Mouse (Mus musculus): ENCODE data around the gene Syngr1.
"Not testable (repeated sequence)": the region's sequence is repeated elsewhere in the genome, so short reads cannot be mapped to it uniquely, and the experiment has no call there.

Gene Syngr1

GRCm38 (mm10) chr15:80121721-80122325 is 30.7 kb downstream of the Syngr1 start:
- no peak for DNase-seq

GRCm38 (mm10) chr15:80122431-80122830 is 31.3 kb downstream of the Syngr1 start:
- not testable (repeated sequence) for DNase-seq

GRCm38 (mm10) chr15:80124651-80125050 is 33.5 kb downstream of the Syngr1 start:
- DNase-seq = no peak

- no peak for DNase-seq
These were observed 36.1 kb downstream of the Syngr1 start for GRCm38 (mm10) chr15:80127191-80127590.

- no peak for DNase-seq
These were observed 38.8 kb downstream of the Syngr1 start for GRCm38 (mm10) chr15:80129982-80130381.

- DNase-seq = no peak
These were observed 39.6 kb downstream of the Syngr1 start for GRCm38 (mm10) chr15:80130689-80131088.

- DNase-seq = no peak
These were observed 40.3 kb downstream of the Syngr1 start for GRCm38 (mm10) chr15:80131421-80131820.

GRCm38 (mm10) chr15:80132452-80132851 is 41.3 kb downstream of the Syngr1 start:
- no peak for DNase-seq

GRCm38 (mm10) chr15:80132993-80133586 is 42.0 kb downstream of the Syngr1 start, which contains the start of gene Tab1:
TSS of gene Tab1 (plus strand) at chr15:80133127.
- DNase-seq = peak; percentile 99

- DNase-seq = peak; percentile 94
These were observed 42.7 kb downstream of the Syngr1 start for GRCm38 (mm10) chr15:80133682-80134449.

GRCm38 (mm10) chr15:80134450-80134847 is 43.3 kb downstream of the Syngr1 start:
- DNase-seq = peak; percentile 93

GRCm38 (mm10) chr15:80135499-80135898 is 44.4 kb downstream of the Syngr1 start:
- no peak for DNase-seq

- no peak for DNase-seq
These were observed 45.5 kb downstream of the Syngr1 start for GRCm38 (mm10) chr15:80136645-80137044.

- no peak for DNase-seq
These were observed 47.0 kb downstream of the Syngr1 start for GRCm38 (mm10) chr15:80137945-80138791.

- no peak for DNase-seq
These were observed 49.2 kb downstream of the Syngr1 start for GRCm38 (mm10) chr15:80140302-80140701.

- DNase-seq = no peak
These were observed 49.7 kb downstream of the Syngr1 start for GRCm38 (mm10) chr15:80140878-80141277.

- DNase-seq = no peak
These were observed 51.0 kb downstream of the Syngr1 start for GRCm38 (mm10) chr15:80142130-80142529.

GRCm38 (mm10) chr15:80143760-80144159 is 52.6 kb downstream of the Syngr1 start:
- DNase-seq = no peak

GRCm38 (mm10) chr15:80145397-80145796 is 54.3 kb downstream of the Syngr1 start:
- DNase-seq = no peak

- DNase-seq = no peak
These were observed 55.0 kb downstream of the Syngr1 start for GRCm38 (mm10) chr15:80146153-80146552.

GRCm38 (mm10) chr15:80147090-80147489 is 56.0 kb downstream of the Syngr1 start:
- DNase-seq = no peak

- no peak for DNase-seq
These were observed 56.4 kb downstream of the Syngr1 start for GRCm38 (mm10) chr15:80147511-80147910.

GRCm38 (mm10) chr15:80148565-80148964 is 57.4 kb downstream of the Syngr1 start:
- DNase-seq = no peak

All from heart, adult 11 months (tissue).